Mouse (Mus musculus) liver, embryonic 14.5 days (tissue): ENCODE results near the gene Sec23ip.

Experiments used
- CTCF ChIP-seq: IDR thresholded peaks from 2 replicates; pipeline ENCODE4 v1.5.1; 2016; ENCODE audit warnings: antibody characterized with exemption, low read depth, control low read depth
- EP300 ChIP-seq: IDR thresholded peaks from 2 replicates; pipeline ENCODE4 v1.6.1; 2016; ENCODE audit warnings: antibody characterized with exemption, low read depth

DNA sequence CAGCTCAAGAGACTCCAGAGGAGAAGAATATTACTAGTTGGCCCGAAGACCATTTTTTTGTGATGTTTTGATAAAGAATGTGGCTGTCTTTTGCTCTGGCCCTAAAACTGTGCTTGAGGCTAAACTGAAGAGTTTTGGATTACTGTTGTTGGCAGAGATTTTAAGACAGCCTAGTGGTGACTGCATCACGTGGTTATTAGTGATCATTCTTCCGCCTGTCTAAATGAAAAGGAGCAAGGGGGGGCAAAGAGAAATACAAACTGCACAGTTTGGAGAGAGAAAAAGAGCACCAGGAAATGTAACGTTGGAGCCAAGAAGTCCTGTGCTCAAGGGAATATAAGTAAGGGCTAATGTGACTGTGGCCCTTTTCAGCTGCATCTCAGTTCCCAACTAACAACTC, 48.7 kb downstream of the Sec23ip start:
- no peak for TF ChIP-seq CTCF
- no peak for TF ChIP-seq EP300
